Mouse (Mus musculus): Measurements from ENCODE around the gene Tmem204.

The Tmem204 gene

DNA sequence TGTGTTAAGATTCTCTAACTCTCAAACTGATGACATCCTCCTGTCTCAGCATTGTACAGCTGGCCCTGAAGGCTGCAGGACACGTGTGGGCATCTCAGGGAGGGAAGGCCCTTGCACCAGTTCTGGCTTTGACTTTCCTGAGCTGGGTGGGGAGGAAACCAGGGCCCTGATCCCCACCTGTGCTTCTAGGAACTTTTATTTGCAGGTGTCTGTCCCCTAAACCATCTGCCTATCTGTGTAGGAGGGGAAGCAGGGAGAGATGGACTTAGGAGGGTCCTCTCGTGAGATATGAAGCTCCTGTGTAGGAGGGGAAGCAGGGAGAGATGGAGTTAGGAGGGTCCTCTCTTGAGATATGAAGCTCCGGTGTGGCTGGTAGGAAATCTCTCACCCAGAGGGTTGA lies 504 bp downstream of the Tmem204 start:
- no peak for DNase-seq

DNA sequence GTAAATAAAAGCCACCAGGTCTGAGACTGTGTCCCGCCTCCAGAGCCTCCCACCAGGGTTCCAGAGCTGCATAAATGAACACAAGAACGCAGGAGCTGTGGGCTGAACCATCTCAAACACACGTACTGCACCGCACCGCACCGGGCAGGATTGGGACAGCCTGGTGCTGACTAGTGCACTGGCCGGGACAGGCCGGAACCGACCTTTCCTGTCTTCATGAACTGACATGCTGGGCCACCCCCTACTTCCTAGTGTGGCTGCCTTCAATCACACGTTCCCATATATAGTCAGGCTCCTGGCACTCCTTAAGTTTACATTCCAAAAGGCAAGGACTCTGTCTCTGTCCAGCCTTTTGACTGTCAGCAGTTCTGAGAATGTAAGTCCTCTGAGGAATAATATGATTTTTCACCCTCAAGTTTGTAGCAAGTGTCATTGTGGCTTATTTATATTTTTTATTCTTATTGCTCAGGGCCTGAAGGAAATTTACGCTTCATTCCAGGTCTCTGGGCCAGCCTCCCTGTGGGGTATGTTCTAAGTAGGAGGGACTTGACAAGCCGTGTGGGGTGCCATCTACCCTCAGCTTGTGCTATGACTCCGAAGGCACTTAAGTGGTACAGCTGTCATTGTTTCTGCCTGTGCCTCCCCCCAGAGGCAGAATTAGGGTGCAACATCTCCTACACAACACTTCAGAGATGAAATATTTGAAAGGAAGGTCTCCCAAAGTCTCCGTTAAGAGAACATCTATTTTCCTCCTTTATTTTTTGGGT lies 1.1 kb downstream of the Tmem204 start:
- DNase-seq = no peak

DNA sequence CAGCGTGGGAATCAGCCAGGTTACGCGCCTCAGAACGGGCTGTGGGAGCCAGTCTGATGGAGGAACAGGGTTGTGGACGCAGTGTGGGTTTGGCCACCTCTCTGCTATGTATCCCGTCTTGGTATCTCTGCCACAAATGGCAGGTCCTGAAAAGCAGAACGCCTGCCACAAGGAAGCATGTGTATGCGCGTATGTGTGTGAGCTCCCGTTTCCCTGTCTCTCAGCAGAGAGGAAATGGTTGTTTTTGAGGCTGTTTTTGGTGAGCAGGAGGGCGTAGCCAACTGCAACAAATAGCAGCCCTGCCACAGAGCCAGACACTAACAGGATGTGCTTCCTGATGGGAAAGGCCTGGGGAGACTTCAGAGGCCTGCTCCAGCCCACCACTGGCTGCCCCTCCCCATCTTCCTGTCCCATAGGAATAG lies 2.4 kb downstream of the Tmem204 start:
- no peak for DNase-seq

DNA sequence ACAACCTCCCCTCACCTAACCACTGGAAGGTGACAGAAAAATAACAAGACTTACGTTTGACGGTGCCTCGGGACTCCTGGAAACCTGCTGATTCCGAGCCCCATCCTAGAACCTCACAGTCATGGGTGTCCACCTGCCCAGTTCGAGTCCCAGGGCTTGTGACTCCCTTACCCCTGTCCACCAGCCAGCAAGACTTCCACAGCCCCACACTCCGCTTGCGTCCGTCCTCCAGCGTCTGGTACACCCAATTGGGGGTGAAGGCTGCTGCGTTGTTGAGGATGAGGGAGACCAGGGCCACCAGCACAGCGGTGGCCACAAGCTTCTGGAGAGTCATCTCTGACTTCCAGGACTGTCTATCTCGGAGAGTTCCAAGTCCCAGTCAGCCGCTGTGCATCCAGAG lies 3.2 kb downstream of the Tmem204 start:
- no peak for DNase-seq

DNA sequence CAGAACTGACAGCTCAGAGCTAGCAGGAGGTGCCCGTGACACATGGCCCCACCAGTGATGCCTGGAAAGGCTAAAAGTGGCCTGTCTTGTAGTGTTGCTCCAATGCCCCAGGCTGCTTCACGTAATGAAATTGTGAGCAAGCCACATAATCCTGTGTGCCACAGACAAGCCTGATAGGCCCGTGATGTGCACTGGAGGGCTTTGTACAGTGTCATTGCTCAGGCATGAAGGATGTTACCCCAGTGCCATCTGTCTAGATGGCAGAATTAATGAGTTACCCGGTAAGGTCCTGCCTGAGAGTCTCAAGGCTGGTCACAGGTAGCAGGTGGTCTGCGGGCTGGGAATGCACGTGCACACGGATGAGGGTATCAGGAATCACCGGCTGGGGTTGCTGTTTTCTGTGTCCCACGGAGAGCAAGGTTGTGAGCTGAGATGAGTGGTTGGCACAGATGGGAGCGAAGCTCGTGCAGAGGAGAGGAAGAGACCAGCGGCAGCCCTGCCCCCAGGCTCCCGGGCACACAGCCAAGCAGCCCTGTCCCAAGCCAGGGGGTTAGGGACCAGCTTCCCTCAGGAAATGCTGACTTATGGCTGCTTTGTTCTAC lies 5.5 kb downstream of the Tmem204 start:
- DNase-seq = no peak

DNA sequence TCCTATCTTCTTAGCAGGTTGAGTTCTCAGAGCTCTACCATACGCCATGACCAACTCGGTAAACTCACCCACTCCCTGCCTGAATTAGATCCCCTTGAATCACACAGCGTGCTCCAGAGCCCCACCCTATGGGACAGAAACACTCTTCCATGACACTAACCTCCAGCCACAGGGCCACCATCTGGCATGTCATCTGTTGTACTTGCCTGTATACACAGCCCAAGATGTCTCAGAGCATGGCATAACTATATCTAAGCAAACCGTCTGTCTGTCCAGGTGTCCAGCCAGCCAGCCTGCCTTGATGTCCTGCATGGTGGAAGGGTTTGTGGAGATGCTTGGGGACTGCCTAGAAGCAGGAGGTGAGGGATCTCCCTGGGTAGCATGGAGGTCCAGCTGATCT lies 6.5 kb downstream of the Tmem204 start:
- no peak for DNase-seq

DNA sequence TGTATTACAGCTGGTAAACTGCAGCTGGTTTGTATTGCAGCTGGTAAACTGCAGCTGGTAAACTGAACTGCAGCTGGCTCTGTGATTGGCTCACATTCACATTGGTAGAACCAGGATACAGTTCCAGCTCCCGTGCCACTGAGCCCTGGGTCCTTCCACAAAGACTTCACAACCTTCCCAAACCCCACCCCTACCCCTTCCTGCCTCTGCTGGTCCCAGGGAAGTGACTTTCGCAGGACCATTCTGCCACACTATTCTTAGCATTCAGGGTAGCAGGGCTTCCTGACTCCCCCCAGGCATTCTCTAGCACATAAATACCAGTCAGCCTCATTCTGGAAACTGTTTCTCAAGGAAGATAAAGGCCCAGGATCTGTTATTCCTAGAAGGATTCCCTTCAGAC lies 14.7 kb downstream of the Tmem204 start:
- DNase-seq = no peak

DNA sequence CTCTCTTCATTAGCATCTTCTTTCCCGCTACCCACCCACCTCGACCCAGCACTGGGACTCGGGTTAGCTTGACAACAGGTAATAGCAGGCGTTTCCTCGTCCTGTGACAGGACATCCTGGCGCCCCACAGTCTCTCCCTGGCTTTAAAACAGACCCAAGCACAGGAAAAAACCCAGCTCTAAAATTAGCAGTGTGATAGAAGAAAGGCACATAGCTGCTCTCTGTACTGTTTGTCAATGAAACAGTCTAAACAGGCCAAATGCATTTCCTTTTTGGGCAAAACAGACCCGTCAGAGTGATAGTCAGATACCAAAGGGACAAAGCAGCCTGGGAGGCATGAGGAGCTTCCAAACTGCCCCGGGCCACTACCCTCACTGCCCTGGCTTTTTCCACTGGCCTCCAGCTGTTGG lies 15.9 kb downstream of the Tmem204 start:
- no peak for DNase-seq

DNA sequence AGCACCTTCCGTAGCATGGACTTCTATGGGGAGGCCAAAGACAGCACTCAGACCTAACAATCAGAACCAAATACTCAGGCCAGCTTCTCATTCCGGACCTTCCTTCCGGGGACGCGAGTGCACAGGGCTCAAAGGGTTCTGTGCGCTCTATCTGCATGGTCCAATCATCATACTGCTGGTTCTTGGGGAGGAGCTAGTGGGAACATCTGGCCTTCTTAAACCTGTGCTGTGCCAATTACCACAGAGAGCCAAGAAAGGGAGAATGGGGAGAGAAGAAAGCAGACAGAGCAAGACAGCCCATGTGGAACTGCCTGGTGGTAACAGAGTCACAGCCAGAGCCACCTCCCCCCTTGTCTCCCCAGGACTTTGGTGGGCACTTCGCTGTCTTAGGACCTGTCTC lies 16.8 kb downstream of the Tmem204 start:
- DNase-seq = no peak

DNA sequence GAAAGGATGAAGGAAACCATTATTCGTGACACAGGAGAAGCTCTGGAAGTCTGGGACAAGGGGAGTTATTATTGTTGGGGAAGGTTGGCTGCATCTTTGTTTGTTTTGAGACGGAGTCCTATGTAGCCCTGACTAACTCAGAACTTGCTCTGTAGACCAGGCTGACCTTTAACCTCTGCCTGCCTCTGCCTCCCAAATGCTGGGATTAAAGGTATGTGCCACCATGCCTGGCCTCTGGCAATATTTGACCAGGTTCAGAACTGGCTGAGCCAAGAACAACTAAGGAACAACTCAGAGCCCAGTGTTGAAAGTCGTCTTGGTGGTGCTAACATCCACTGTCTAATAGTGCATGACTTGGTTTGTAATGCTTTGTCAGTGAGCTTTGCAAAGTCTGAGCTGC lies 18.2 kb downstream of the Tmem204 start:
- no peak for DNase-seq

DNA sequence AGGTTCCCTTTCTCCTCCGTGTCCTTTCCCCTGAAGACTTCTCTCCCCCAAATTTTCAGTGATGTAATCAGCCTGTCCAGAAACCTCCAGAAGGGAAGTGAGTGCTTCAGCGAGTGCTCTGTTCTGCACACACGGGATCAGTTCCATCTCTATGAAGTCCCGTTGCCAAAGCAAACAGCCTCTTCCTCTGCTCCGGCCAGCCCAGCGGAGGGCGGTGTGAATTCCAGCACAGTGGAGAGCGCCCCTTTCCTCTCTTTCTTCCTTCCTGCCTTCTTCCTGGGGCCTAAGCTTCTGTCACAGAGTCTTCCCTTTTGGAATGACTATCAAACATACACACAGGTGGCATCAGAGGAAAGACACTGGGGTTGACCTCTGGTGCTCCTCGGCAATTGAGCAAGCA lies 19.0 kb downstream of the Tmem204 start:
- no peak for DNase-seq

DNA sequence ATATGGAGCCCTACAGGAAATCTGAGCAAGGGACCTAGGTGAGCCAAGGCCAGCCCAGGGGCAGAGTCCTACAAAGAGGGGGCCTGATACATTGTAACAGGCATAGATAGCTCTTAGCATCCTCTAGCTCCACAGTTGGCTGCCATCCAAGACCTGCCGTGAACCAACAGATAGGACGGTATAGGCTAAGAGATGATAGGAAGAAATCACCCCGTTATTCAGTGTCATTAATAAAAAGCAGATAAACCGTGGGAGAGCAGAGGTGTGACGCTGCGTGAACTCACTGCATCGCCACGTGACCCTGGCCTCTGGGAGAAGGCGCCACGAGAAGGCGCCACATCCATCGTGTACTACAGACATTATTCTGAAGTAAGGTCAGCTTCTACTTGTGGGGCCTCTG lies 19.5 kb downstream of the Tmem204 start:
- DNase-seq = no peak

DNA sequence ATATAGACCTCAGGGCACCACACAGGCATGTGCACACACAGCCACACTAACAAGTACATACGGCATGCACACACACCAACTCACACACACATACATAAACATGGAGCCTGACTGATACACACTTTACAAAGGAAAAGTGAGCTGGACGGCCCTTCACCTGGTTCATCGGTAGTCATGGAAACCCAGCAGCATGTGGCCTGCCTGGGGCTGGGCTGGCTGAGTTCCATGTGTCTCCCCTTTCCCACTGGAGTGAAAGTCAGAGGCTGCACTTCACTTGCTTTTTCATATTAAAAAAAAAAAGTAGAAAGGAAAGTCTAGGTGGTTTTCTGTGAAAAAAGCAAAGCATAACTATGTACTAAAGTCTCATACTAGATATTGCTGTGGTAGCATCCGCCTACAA lies 20.1 kb downstream of the Tmem204 start:
- DNase-seq = no peak

DNA sequence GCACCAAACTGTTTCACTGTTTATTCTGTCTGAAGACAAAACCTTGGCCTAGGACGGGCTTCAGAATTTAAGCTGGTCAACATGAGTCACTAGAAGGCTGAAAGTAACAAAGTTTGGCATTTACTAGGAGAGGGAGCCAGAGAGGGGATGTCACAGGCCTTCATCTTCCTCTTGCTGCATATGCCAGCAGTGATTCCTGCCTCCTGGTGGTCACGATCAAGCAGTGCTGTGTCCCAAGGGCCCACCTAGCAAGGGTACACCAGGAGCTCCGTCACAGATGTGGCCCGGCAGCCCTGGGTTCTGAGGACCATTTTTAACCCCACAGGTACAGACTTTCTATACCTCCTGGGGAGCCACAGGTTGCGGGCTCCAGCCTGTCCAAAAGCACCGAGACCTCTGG lies 26.4 kb downstream of the Tmem204 start:
- DNase-seq = no peak

DNA sequence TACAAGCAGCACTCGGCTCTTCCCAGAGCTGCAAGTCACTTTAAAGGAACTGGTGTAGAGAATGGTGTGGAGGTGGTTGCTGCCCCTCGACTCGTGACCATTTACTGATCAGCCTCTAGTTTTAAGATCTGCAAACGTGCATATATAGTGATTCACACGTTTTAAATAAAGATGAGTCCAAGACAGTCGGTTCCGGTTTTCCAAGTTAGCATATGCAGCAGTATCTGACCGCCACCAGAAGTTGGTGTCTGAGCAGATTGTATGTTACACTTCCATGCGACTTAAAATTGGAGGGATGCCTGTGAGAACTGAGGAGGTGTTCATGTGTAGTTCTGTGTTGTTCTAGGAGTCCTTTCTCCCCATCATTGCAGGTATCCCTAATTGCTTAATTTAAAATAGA lies 30.1 kb downstream of the Tmem204 start:
- DNase-seq = no peak

DNA sequence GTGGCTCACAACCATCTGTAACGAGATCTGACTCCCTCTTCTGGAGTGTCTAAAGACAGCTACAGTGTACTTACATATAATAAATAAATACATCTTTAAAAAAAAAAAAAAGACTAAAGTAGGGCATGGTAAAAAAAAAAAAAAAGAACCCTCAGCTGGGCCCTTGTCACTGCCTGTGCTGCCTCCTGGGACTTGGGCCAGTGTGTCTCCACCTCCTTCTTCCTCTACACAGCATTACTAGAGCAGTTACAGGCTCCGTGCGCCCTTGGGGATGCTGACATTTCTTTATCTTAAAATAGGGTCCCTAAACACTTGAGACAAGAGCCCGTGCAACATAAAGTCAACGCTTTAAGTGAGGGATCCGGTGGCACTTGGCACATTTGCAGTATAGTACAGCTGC lies 36.2 kb downstream of the Tmem204 start:
- no peak for DNase-seq

DNA sequence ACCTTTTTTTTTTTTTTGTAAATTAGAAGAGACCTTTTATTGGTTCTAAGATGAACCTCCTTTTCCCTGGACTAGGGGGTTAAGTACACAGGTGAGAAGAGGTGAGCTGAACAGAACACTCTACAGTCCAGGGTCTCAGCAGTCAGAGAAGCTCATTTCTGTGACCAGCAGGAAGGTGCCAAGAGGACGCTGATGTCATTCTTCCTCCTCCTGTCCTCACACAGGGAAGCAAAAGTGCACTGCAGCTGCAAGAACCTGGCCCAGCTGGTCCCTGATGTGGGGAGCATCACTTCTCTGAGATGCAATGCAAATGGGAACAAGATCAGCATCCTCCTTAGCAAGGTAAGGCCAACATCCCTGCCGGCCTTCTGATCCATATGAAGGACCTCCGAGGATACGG lies 38.1 kb downstream of the Tmem204 start:
- no peak for DNase-seq

DNA sequence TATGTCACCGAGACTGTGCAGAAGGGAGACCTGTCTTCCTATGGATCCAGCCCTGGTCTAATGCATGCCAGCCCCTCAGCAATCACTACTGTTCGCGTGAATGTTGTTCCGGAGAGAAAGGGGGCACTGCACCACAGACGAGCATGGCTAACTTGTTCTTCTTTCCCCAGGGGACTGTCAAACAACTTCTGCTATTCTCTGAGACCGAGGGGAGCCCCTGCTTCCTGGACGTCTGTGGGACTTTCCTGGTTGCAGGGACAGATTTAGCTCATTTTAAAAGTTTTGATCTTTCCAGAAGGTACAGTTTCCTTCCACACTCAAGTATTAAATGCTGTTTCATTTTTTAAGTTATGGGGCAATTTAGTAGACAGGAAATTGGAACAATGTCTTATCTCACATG lies 38.5 kb downstream of the Tmem204 start:
- DNase-seq = no peak

DNA sequence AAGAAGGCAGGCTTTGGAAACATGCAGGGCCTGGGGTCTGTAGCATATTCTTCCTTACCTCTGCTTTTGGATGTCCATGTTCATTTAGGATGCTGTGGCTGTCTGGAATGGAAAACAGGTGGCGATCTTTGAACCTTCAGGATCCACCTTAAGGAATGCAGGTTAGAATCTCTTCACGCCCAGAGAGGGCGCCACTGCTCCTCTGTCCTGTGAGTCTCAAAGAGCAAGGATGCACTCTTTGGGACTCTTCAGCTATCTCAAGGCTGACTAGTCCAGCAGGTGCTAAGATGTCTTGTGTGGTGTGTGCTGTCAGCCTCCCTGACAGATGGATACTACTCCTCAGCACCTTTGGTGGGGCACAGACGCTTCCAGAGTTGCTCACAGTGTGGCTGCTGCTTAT lies 47.2 kb downstream of the Tmem204 start:
- peak; percentile 38 for DNase-seq

DNA sequence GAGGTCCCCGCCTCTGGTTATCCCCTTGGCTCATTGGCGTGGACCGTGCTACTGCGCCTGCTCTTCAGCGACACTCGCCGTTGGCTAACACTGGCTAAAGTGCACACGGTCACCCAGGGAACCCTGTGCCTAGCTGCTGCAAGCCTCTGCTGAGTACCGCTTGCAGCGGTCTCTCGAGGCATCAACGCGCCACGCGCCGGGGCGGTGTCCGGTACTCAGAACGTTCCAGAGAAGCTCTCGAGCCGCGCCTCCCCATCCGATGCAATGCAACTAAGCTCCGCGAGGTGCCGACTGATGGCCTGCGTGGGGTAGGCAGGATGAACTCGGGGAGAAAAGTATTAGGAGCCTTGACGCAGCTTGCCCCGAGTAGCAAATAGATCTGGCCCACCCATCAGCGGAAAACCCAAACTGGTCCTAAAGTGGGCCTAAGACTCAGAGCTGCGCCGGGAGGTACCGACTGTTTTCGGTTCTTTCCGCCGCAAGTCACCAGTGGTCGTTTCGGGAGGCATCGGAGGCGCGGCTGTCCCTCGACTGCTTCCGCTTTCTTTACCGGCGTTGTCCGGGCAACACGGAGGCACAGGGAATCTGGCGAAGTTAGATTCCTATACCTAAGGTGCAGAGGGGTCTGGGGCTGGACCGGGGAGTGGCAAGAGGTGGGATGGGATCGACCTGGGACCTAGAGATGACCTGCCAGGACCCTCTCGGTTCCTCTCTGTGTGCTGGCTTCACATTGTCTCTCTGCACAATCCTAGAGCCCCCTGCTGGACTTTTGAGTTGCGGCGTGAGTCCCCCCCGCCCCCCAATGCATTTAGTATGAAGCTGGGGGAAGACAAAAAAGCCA lies 66.9 kb downstream of the Tmem204 start:
- DNase-seq = peak; percentile 75

DNA sequence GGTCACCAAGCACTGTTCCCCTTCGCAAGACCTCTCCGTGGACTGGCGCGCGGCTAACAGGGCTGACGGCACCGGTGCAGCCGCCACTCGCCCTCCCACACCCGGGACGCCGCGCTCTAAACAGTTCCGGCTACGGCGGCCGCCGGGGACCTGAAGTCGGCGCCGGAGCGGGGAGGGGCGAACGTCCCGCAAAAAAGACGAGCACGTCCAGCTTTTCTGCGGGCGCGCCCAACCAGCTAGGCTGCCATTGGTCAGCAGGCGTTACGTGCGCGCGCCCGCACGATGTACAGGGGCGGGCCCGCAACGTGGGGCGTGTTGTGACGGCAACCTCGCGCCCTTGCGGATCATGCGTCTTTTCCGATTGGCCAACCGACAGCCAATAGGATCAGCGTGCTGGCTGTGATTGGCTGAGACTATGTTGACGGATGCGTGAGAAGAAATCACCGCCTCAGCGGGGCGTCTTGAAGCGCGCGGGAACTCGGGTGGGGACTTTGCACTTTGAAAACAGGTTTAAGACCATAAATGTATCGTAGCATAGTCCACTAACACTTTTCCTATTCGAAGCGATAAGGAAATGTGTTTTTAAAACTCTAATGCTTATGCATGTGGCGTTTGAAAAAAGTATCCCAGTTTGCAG lies 67.6 kb downstream of the Tmem204 start, which contains the start of the genes Cramp1l and Ift140:
Gene Cramp1l (minus strand): TSS at position 134 of the 637 bp plus-strand sequence.
Gene Ift140 (plus strand): TSS at position 431 of the 637 bp plus-strand sequence.
- DNase-seq = peak; percentile 98

DNA sequence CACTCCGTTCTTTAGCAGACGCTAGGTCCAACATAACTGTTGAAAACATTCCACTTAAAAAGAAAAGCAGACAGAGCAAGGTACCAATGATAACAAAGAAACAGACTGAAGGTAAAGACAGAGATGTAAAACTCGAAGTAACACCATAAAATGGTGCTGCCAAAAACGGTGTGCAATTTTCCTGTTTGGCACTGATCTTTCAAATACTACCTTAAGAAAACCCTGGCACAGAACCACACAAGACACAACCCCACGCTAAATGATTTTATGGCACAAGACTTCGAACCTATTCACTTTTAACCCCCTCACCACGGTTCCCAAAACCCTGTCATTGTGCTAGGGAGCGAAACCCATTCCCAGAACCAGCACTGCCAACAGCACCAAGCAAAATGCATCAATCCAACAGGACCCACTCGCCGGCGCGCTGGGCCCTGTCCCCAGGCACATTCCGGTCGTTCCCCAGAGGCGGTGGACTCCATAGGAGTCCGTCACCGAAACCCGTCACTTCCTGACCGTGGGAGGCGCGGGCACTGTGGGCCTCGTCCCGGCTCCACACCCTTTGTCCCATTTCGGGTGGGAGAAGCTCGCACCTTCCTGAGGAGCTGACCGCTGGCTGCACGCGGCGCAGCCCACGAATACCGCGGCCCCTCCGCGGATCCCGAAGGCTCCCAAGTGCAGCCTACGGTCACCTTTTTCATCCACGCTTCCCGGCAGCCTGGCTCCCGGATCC lies 68.4 kb downstream of the Tmem204 start:
- peak; percentile 51 for DNase-seq

Measured in thymus, postnatal 4 days (tissue).